Mouse (Mus musculus) bone marrow, adult 2 months (tissue): Measurements from ENCODE around the gene Tmem256. TPM values are rescaled to one million over a fixed set of nuclear protein-coding genes. Genes with fewer than 3 reads are reported as not detected.

Source experiments
- H3K27ac ChIP-seq: fragments of 200-500 bp; 2 replicates; pipeline ENCODE4 v1.5.1; 2012; ENCODE audit warnings: low read depth, mild to moderate bottlenecking, control low read depth, inconsistent platforms, low read length; ENCODE audit not compliant: control insufficient read depth, poor library complexity, insufficient read depth
- H3K4me1 ChIP-seq: fragments of 200-500 bp; 2 replicates; pipeline ENCODE4 v1.6.1; 2011; ENCODE audit warnings: low read length; ENCODE audit not compliant: control insufficient read depth, insufficient read depth
- H3K4me3 ChIP-seq: fragments of 200-500 bp; replicated peaks from 2 replicates; pipeline ENCODE3; 2011; ENCODE audit warnings: mild to moderate bottlenecking, low read depth, low read length, control low read depth; ENCODE audit not compliant: control insufficient read depth
- CTCF ChIP-seq: fragments of 200-500 bp; IDR thresholded peaks from 2 replicates; pipeline ENCODE4 v1.5.1; 2011; ENCODE audit warnings: low read length, control low read depth; ENCODE audit not compliant: control insufficient read depth, insufficient read depth
- POLR2A ChIP-seq: fragments of 200-500 bp; IDR thresholded peaks from 2 replicates; pipeline ENCODE4 v1.6.1; 2011; ENCODE audit warnings: low read depth, mild to moderate bottlenecking, control low read depth, low read length, borderline replicate concordance; ENCODE audit not compliant: control insufficient read depth
- WGBS: fragments of 180-500 bp; shearing (Covaris S2); methylation state at CpG from one replicate; pipeline ENCODE4 v1.1.7; 2018; 5-methylcytosine and 5-hydroxymethylcytosine counted together
- polyA plus RNA-seq: library from polyadenylated mRNA; stranded (reverse); fragments of >200 nt; gene quantifications from 2 replicates; pipeline ENCODE4 v1.2.4, GENCODE M21; 2011; ENCODE audit warnings: low replicate concordance; ENCODE audit not compliant: missing spikeins, insufficient read depth, insufficient read length

Gene Tmem256
- polyA plus RNA-seq, 1 experiment, result 202 TPM

DNA sequence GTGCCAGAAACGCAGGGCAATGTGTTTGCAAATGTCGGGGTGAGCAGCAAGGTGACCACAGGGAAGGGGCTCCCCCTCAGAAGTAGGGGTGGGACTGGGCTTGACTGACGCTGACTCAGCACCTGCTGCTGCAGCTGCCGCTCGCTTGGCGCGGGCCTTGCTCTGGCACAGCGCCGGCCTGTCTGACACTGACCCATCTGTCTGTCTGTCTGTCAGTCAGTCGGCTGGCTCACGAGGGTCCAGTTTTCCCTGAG lies 38.2 kb upstream of the Tmem256 start:
- Histone ChIP-seq H3K4me1 (peaks cover 1% of the 10 kb centered on the region; the same call in 1 of the 2 replicates), H3K4me3 (no peak overlapping the region), H3K27ac (no peak overlapping the region)
- WGBS, result 3% methylated on average over 11 of the region's 11 CpGs
- TF ChIP-seq POLR2A (no peak), CTCF (no peak)

DNA sequence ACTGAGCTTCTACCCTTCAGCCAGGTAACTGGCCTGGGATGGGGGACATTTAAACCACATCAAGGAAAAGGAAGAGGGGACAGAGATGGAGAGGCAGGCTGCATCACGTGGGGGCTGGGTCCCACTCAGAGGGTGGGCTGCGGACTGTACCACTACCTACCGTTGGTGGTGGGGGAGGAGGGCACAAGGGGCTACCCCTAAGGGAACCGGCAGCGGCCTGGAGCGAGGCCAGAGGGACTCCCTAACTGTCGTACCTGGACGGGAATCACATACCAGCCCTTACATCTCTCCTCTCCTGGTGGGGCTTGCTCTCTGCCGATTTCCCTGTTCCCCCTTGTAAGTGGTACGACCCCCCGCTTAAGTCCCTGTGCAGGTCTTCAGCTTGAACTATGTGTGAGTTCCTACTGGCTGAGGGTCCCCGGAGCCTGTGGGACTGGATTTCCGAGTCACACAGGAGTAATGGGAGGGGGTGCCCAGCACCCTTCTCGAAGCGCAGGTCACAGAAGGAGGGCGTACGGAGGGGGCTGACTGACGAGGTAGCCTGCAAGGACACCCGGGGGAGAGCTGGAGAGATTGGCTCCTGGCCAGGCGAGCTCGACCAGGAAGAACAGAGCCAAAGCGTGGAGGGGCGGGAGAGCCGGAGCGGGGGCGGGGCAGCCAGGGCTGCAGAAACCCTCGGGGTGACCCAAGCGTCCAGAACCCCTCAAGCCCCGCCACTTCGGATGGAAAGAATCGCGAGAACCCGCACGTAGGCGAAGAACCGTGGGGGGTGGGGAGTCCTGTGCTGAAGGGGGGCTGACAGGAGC lies 37.7 kb upstream of the Tmem256 start:
- Histone ChIP-seq H3K4me3 (no peak overlapping the region), H3K4me1 (peaks cover 1% of the 10 kb centered on the region; the same call in 1 of the 2 replicates), H3K27ac (no peak overlapping the region)
- WGBS, result under 1% methylated on average over 36 of the region's 36 CpGs
- TF ChIP-seq POLR2A (no peak), CTCF (no peak)

- Histone ChIP-seq H3K4me1 (peaks cover 1% of the 10 kb centered on the region; the same call in 1 of the 2 replicates), H3K4me3 (peak within 1 kb of the TSS; percentile 33), H3K27ac (no peak within 1 kb of the TSS; the same call in 1 of the 2 replicates)
- 4% methylated on average over 33 of the region's 33 CpGs for WGBS
- TF ChIP-seq CTCF, result no peak
- no peak for TF ChIP-seq POLR2A
Measured at GRCm38 (mm10) chr11:69801379-69801977, 36.8 kb upstream of the Tmem256 start, which contains the start of gene Fgf11. Gene Fgf11 (minus strand): TSS chr11:69801857.

GRCm38 (mm10) chr11:69802648-69803105 lies 35.6 kb upstream of the Tmem256 start:
- peaks cover 1% of the 10 kb centered on the region; the same call in 1 of the 2 replicates for H3K4me1 ChIP-seq
- H3K4me3 ChIP-seq, result peak overlapping the region; percentile 33
- WGBS, result under 1% methylated on average over 33 of the region's 33 CpGs
- no peak overlapping the region; the same call in 1 of the 2 replicates for H3K27ac ChIP-seq
- TF ChIP-seq POLR2A (no peak), CTCF (no peak)

- no peak overlapping the region; the same call in 1 of the 2 replicates for H3K27ac ChIP-seq
- H3K4me1 ChIP-seq, result peaks cover 1% of the 10 kb centered on the region; the same call in 1 of the 2 replicates
- TF ChIP-seq CTCF, result no peak
- no peak for TF ChIP-seq POLR2A
- no peak overlapping the region for H3K4me3 ChIP-seq
- WGBS, result 3% methylated on average over 12 of the region's 12 CpGs
Measured at GRCm38 (mm10) chr11:69803328-69803727, 35.0 kb upstream of the Tmem256 start.

GRCm38 (mm10) chr11:69803786-69804651 lies 34.3 kb upstream of the Tmem256 start:
- no peak overlapping the region; the same call in 1 of the 2 replicates for H3K27ac ChIP-seq
- peak; percentile 65; the same call in 1 of the 2 replicates for TF ChIP-seq CTCF
- TF ChIP-seq POLR2A, result no peak
- H3K4me3 ChIP-seq, result no peak overlapping the region
- H3K4me1 ChIP-seq, result peaks cover 1% of the 10 kb centered on the region; the same call in 1 of the 2 replicates
- 4% methylated on average over 60 of the region's 60 CpGs for WGBS

GRCm38 (mm10) chr11:69804652-69804940 lies 33.7 kb upstream of the Tmem256 start:
- 50% methylated on average over 12 of the region's 12 CpGs for WGBS
- Histone ChIP-seq H3K4me1 (no peaks in the 10 kb centered on the region; the same call in 1 of the 2 replicates), H3K4me3 (no peak overlapping the region), H3K27ac (no peak overlapping the region)
- TF ChIP-seq CTCF (no peak), POLR2A (no peak)
